Mouse (Mus musculus) heart, embryonic 12.5 days (tissue): ENCODE measurements around the gene Palld. TPM values are rescaled to one million over a fixed set of nuclear protein-coding genes. Genes with fewer than 3 reads are reported as not detected.
A peak's percentile ranks its signal among the peaks of the same experiment; 100 is the strongest.

Source experiments
- ATAC-seq: fragments of 200-750 bp; cut with Nextera tagmentation; 2 replicates; pipeline ENCODE4 v1.8.0; 2017; ENCODE audit warnings: moderate TSS enrichment, moderate library complexity; ENCODE audit not compliant: insufficient number of reproducible peaks, low FRiP score
- H3K27ac ChIP-seq: fragments of 300-500 bp; sonication (generic); 2 replicates; pipeline ENCODE4 v1.5.1; 2016; ENCODE audit warnings: mild to moderate bottlenecking, moderate library complexity; ENCODE audit not compliant: poor library complexity, severe bottlenecking
- H3K27me3 ChIP-seq: fragments of 300-500 bp; sonication (generic); replicated peaks from 2 replicates; pipeline ENCODE4 v1.6.1; 2016; ENCODE audit warnings: mild to moderate bottlenecking, moderate library complexity
- H3K36me3 ChIP-seq: fragments of 300-500 bp; sonication (generic); 2 replicates; pipeline ENCODE4 v1.6.1; 2016; ENCODE audit warnings: mild to moderate bottlenecking, moderate library complexity
- H3K4me1 ChIP-seq: fragments of 300-500 bp; sonication (generic); replicated peaks from 2 replicates; pipeline ENCODE4 v1.6.1; 2016; ENCODE audit warnings: mild to moderate bottlenecking
- H3K4me2 ChIP-seq: fragments of 300-500 bp; sonication (generic); 2 replicates; pipeline ENCODE4 v1.6.1; 2016; ENCODE audit warnings: mild to moderate bottlenecking, moderate library complexity
- H3K4me3 ChIP-seq: fragments of 300-500 bp; sonication (generic); 2 replicates; pipeline ENCODE4 v1.5.1; 2016; ENCODE audit warnings: mild to moderate bottlenecking
- H3K9ac ChIP-seq: fragments of 300-500 bp; sonication (generic); 2 replicates; pipeline ENCODE4 v1.6.1; 2016; ENCODE audit warnings: mild to moderate bottlenecking, moderate library complexity
- H3K9me3 ChIP-seq: fragments of 300-500 bp; sonication (generic); replicated peaks from 2 replicates; pipeline ENCODE4 v1.6.1; 2016; ENCODE audit warnings: mild to moderate bottlenecking, moderate library complexity
- WGBS: fragments of 180-500 bp; shearing (Covaris S2); methylation state at CpG from one replicate; pipeline ENCODE4 v1.1.7; 2016; 5-methylcytosine and 5-hydroxymethylcytosine counted together
- polyA plus RNA-seq: library from polyadenylated mRNA; unstranded; fragments of >200 nt; fragmentation: Nextera tagmentation; extraction: Ambion mirVana; gene quantifications from 2 replicates; pipeline ENCODE4 v1.2.1, GENCODE M21; 2016

Gene Palld
- polyA plus RNA-seq, 1 experiment from 2014 or later: 208 TPM

DNA sequence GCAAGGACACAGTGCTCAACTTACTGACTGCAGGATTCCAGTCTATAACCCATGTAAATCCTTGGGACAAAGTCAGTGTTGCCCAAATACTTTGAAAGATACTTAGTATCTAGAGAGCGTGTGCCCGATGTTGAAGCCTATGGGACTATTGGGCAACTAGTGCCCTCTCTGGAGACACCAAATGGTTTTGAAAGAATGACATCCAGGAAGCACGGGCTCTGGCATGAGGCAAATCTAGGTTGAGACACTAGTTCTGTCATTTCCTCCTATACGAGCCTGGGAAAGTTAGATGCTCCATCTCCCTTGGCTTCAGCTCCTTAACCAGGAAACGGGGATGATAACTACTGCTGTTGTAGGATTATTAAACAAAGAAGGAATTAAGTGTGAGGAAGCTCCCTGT lies 155.4 kb downstream of the Palld start:
- Histone ChIP-seq H3K4me3 (no peak overlapping the region), H3K9me3 (peaks cover 6% of the 10 kb centered on the region; the same call in 1 of the 2 replicates), H3K4me1 (peaks cover 64% of the 10 kb centered on the region), H3K27me3 (no peaks in the 10 kb centered on the region), H3K36me3 (peaks cover 12% of the 10 kb centered on the region), H3K27ac (peak overlapping the region; percentile 22), H3K4me2 (no peak overlapping the region), H3K9ac (no peak overlapping the region)
- no peak for ATAC-seq
- WGBS: 72% methylated on average over 5 of the region's 5 CpGs

GRCm38 (mm10) chr8:61745181-61745980 lies 157.1 kb downstream of the Palld start:
- Histone ChIP-seq H3K9ac (peak overlapping the region; percentile 35), H3K27me3 (no peaks in the 10 kb centered on the region), H3K4me1 (peaks cover 64% of the 10 kb centered on the region), H3K4me2 (peak overlapping the region; percentile 56), H3K4me3 (no peak overlapping the region), H3K9me3 (peaks cover 6% of the 10 kb centered on the region; the same call in 1 of the 2 replicates), H3K27ac (peak overlapping the region; percentile 89), H3K36me3 (peaks cover 7% of the 10 kb centered on the region)
- WGBS: 20% methylated on average over 10 of the region's 10 CpGs
- ATAC-seq: peak; percentile 77

DNA sequence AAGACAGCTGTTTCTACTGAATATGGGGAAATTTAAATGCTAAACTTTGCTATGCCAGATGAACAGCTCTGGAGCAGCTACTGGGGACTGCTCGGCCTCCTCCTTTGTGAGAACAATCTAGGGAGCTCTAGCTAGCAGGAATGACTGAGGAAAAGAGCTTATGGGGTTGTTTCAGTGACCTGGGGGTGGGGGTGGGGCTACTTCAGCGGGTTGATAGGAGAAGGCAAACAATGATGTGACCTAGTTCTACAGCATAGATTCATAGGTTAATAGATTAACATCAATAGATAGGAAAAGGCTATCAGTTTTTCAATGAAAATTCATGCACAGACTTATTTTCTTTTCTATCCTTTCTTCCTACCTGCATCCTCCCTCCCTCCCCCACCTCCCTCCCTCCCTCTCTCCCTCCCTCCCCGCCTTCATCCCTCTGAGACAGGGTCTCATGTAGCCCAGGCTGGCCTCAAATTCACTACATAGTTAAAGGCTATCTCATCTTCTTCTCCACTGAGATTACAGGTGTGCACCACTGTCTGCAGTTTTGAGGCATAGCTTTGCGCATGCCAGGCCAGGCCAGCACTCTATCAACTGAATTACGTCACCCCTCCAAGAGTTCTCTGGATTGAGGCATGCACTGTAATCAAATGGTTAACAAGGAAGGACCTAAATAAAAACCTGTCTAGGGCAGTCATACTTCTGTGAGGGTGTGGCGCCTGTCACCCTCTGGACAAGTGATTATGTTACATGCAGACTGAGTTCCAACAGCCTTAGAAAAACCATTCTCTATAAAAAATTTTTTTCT lies 158.5 kb downstream of the Palld start:
- no peak overlapping the region for H3K4me2 ChIP-seq
- no peaks in the 10 kb centered on the region for H3K9me3 ChIP-seq
- no peaks in the 10 kb centered on the region for H3K36me3 ChIP-seq
- peaks cover 57% of the 10 kb centered on the region for H3K4me1 ChIP-seq
- H3K27ac ChIP-seq: peak overlapping the region; percentile 38; the same call in 1 of the 2 replicates
- WGBS: 40% methylated on average over 5 of the region's 6 CpGs
- H3K4me3 ChIP-seq: no peak overlapping the region
- H3K9ac ChIP-seq: no peak overlapping the region
- no peaks in the 10 kb centered on the region for H3K27me3 ChIP-seq
- ATAC-seq: peak; percentile 51; the same call in 1 of the 2 replicates

DNA sequence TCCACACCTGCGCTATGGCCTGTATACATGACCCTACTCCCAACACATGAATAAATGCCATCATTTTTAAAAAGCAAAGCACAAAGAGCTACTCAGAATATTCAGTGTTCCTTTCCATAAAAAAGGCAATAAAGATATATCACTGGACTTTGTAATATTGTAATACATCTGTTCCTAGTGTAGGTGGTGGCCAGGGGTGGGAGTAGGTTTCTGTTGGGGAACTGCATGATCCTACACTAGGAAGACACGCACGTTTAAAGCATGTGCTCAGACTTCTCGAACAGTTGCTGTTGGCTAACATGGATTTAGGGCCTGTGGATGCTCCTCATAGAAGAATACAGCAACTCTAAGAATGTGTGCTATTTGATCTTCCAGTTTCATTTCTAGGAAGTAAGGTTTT lies 165.0 kb downstream of the Palld start:
- no peak for ATAC-seq
- Histone ChIP-seq H3K4me1 (peaks cover 14% of the 10 kb centered on the region), H3K27ac (no peak overlapping the region), H3K9ac (no peak overlapping the region), H3K9me3 (no peaks in the 10 kb centered on the region), H3K36me3 (peaks cover 18% of the 10 kb centered on the region), H3K4me3 (no peak overlapping the region), H3K4me2 (no peak overlapping the region), H3K27me3 (no peaks in the 10 kb centered on the region)
- WGBS: 90% methylated on average over 4 of the region's 4 CpGs

GRCm38 (mm10) chr8:61736739-61737243 lies 165.7 kb downstream of the Palld start:
- Histone ChIP-seq H3K4me2 (no peak overlapping the region), H3K9ac (no peak overlapping the region), H3K36me3 (peaks cover 18% of the 10 kb centered on the region), H3K27me3 (no peaks in the 10 kb centered on the region), H3K9me3 (no peaks in the 10 kb centered on the region), H3K4me3 (no peak overlapping the region), H3K27ac (no peak overlapping the region), H3K4me1 (peaks cover 19% of the 10 kb centered on the region)
- WGBS: 83% methylated on average over 8 of the region's 8 CpGs
- no peak for ATAC-seq

GRCm38 (mm10) chr8:61736117-61736516 lies 166.4 kb downstream of the Palld start:
- H3K36me3 ChIP-seq: peaks cover 18% of the 10 kb centered on the region

GRCm38 (mm10) chr8:61734164-61734563 lies 168.3 kb downstream of the Palld start:
- WGBS: 71% methylated on average over 8 of the region's 8 CpGs
- peaks cover 18% of the 10 kb centered on the region for H3K36me3 ChIP-seq
- H3K9ac ChIP-seq: no peak overlapping the region
- peaks cover 31% of the 10 kb centered on the region for H3K4me1 ChIP-seq
- no peak overlapping the region for H3K4me2 ChIP-seq
- H3K4me3 ChIP-seq: no peak overlapping the region
- H3K9me3 ChIP-seq: no peaks in the 10 kb centered on the region
- ATAC-seq: no peak
- H3K27me3 ChIP-seq: no peaks in the 10 kb centered on the region
- peak overlapping the region; percentile 1; the same call in 1 of the 2 replicates for H3K27ac ChIP-seq

More at GRCm38 (mm10) chr8:61736117-61736516, 166.4 kb downstream of the Palld start:
- WGBS: 57% methylated on average over 4 of the region's 4 CpGs
- Histone ChIP-seq H3K9ac (no peak overlapping the region), H3K4me2 (no peak overlapping the region), H3K27ac (no peak overlapping the region), H3K4me1 (peaks cover 24% of the 10 kb centered on the region), H3K4me3 (no peak overlapping the region), H3K27me3 (no peaks in the 10 kb centered on the region), H3K9me3 (no peaks in the 10 kb centered on the region)
- no peak for ATAC-seq

DNA sequence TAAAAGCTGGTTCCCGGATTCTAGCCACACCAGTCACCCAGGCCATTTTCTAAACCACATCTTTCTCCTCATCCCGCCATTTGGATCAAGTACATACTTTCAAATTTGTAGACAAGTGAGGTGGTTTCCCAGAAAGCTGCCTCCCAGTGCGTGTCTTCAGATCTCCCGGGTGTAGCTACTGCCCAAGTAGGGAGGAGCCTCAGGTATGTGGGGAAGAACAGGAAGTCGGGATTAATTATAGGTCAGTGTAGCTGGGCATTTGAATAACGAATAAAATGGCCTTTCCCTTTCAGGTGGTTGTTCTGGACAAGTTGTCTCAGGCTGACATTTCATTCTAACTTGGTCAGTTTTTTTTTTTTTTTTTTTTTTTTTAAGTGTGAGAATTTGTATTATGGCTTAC lies 170.3 kb downstream of the Palld start:
- H3K27ac ChIP-seq: no peak overlapping the region; the same call in 1 of the 2 replicates
- 71% methylated on average over 6 of the region's 6 CpGs for WGBS
- ATAC-seq: no peak

GRCm38 (mm10) chr8:61731306-61732088 lies 171.0 kb downstream of the Palld start:
- H3K36me3 ChIP-seq: peaks cover 18% of the 10 kb centered on the region
- no peaks in the 10 kb centered on the region for H3K9me3 ChIP-seq
- H3K4me3 ChIP-seq: no peak overlapping the region
- H3K9ac ChIP-seq: no peak overlapping the region
- H3K4me1 ChIP-seq: peaks cover 46% of the 10 kb centered on the region
- H3K27me3 ChIP-seq: no peaks in the 10 kb centered on the region
- WGBS: 39% methylated on average over 5 of the region's 5 CpGs
- ATAC-seq: no peak
- no peak overlapping the region for H3K4me2 ChIP-seq
- H3K27ac ChIP-seq: 0 out of 2 replicates have a peak overlapping the region, but pooled peaks have one; percentile 24

More for the DNA sequence above, 170.3 kb downstream of the Palld start:
- no peak overlapping the region for H3K4me2 ChIP-seq
- H3K36me3 ChIP-seq: peaks cover 18% of the 10 kb centered on the region
- H3K9me3 ChIP-seq: no peaks in the 10 kb centered on the region
- no peak overlapping the region for H3K4me3 ChIP-seq
- peaks cover 40% of the 10 kb centered on the region for H3K4me1 ChIP-seq
- no peak overlapping the region for H3K9ac ChIP-seq
- no peaks in the 10 kb centered on the region for H3K27me3 ChIP-seq

GRCm38 (mm10) chr8:61730669-61731068 lies 171.8 kb downstream of the Palld start:
- no peaks in the 10 kb centered on the region for H3K27me3 ChIP-seq
- ATAC-seq: no peak
- no peak overlapping the region for H3K4me3 ChIP-seq
- H3K36me3 ChIP-seq: peaks cover 12% of the 10 kb centered on the region
- H3K9ac ChIP-seq: no peak overlapping the region
- no peaks in the 10 kb centered on the region for H3K9me3 ChIP-seq
- no peak overlapping the region for H3K27ac ChIP-seq
- H3K4me1 ChIP-seq: peaks cover 50% of the 10 kb centered on the region
- H3K4me2 ChIP-seq: no peak overlapping the region
- WGBS: 86% methylated on average over 6 of the region's 6 CpGs
